Mouse (Mus musculus) erythroblast, embryonic 14.5 days (primary cell): ENCODE measurements around the gene Ptpa. TPM values are rescaled to one million over a fixed set of nuclear protein-coding genes. Genes with fewer than 3 reads are reported as not detected.

Experiments used
- H3K27me3 ChIP-seq: 2 replicates; pipeline ENCODE4 v1.6.1; 2012; ENCODE audit warnings: inconsistent platforms; ENCODE audit not compliant: control insufficient read depth
- H3K36me3 ChIP-seq: 2 replicates; pipeline ENCODE4 v1.6.1; 2012; ENCODE audit warnings: mild to moderate bottlenecking, inconsistent platforms; ENCODE audit not compliant: control insufficient read depth
- H3K4me1 ChIP-seq: 2 replicates; pipeline ENCODE4 v1.6.1; 2012; ENCODE audit warnings: inconsistent platforms; ENCODE audit not compliant: control insufficient read depth
- H3K4me3 ChIP-seq: replicated peaks from 2 replicates; pipeline ENCODE3; 2012; ENCODE audit warnings: moderate library complexity, mild to moderate bottlenecking, inconsistent platforms
- H3K9me3 ChIP-seq: 2 replicates; pipeline ENCODE4 v1.6.1; 2012; ENCODE audit warnings: low read length, inconsistent platforms, mixed read lengths; ENCODE audit not compliant: control insufficient read depth
- GATA1 ChIP-seq: IDR thresholded peaks from 2 replicates; pipeline ENCODE4 v1.6.1; 2012; ENCODE audit warnings: low read length, inconsistent platforms, mixed read lengths
- TAL1 ChIP-seq: IDR thresholded peaks from 3 replicates; pipeline ENCODE4 v1.6.1; 2012; ENCODE audit warnings: low read length, inconsistent platforms, mixed read lengths
- polyA plus RNA-seq: library from polyadenylated mRNA; stranded (reverse); fragments of >175 nt; gene quantifications from 2 replicates; pipeline ENCODE4 v1.2.3, GENCODE M21; 2012

Ptpa gene
- polyA plus RNA-seq, 1 experiment: 150 TPM

- H3K36me3 ChIP-seq: peaks cover 100% of the 10 kb centered on the region
- no peaks in the 10 kb centered on the region; the same call in 1 of the 2 replicates for H3K27me3 ChIP-seq
- H3K4me1 ChIP-seq: peaks cover 28% of the 10 kb centered on the region
- no peak for TF ChIP-seq TAL1
- no peak for TF ChIP-seq GATA1
- no peak overlapping the region for H3K4me3 ChIP-seq
- H3K9me3 ChIP-seq: no peaks in the 10 kb centered on the region
These were observed 25.1 kb downstream of the Ptpa start for GRCm38 (mm10) chr2:30440701-30441517.

GRCm38 (mm10) chr2:30441518-30442497 is 26.0 kb downstream of the Ptpa start:
- Histone ChIP-seq H3K9me3 (no peaks in the 10 kb centered on the region), H3K36me3 (peaks cover 100% of the 10 kb centered on the region), H3K4me1 (peaks cover 22% of the 10 kb centered on the region), H3K27me3 (no peaks in the 10 kb centered on the region; the same call in 1 of the 2 replicates), H3K4me3 (no peak overlapping the region)
- TF ChIP-seq GATA1 (no peak), TAL1 (no peak)

GRCm38 (mm10) chr2:30442498-30442890 is 26.7 kb downstream of the Ptpa start:
- H3K4me1 ChIP-seq: peaks cover 22% of the 10 kb centered on the region
- no peaks in the 10 kb centered on the region for H3K9me3 ChIP-seq
- peaks cover 100% of the 10 kb centered on the region for H3K36me3 ChIP-seq
- no peak overlapping the region for H3K4me3 ChIP-seq
- TF ChIP-seq TAL1 (no peak), GATA1 (no peak)
- H3K27me3 ChIP-seq: no peaks in the 10 kb centered on the region; the same call in 1 of the 2 replicates

GRCm38 (mm10) chr2:30443281-30443680 is 27.4 kb downstream of the Ptpa start:
- H3K4me3 ChIP-seq: no peak overlapping the region
- peaks cover under 1% of the 10 kb centered on the region; the same call in 1 of the 2 replicates for H3K9me3 ChIP-seq
- H3K36me3 ChIP-seq: peaks cover 100% of the 10 kb centered on the region
- H3K4me1 ChIP-seq: peaks cover 20% of the 10 kb centered on the region
- no peaks in the 10 kb centered on the region; the same call in 1 of the 2 replicates for H3K27me3 ChIP-seq
- no peak for TF ChIP-seq TAL1
- no peak for TF ChIP-seq GATA1

- no peak for TF ChIP-seq TAL1
- TF ChIP-seq GATA1: no peak
- Histone ChIP-seq H3K27me3 (no peaks in the 10 kb centered on the region), H3K36me3 (peaks cover 99% of the 10 kb centered on the region), H3K4me1 (peaks cover 19% of the 10 kb centered on the region), H3K9me3 (peaks cover 2% of the 10 kb centered on the region; the same call in 1 of the 2 replicates), H3K4me3 (no peak overlapping the region)
These were observed 28.2 kb downstream of the Ptpa start for GRCm38 (mm10) chr2:30444006-30444405.

GRCm38 (mm10) chr2:30444450-30444849 is 28.6 kb downstream of the Ptpa start:
- Histone ChIP-seq H3K36me3 (peaks cover 99% of the 10 kb centered on the region), H3K4me3 (no peak overlapping the region), H3K4me1 (peaks cover 19% of the 10 kb centered on the region)

GRCm38 (mm10) chr2:30445312-30445711 is 29.5 kb downstream of the Ptpa start:
- H3K9me3 ChIP-seq: peaks cover 12% of the 10 kb centered on the region
- TF ChIP-seq TAL1 (no peak), GATA1 (no peak)
- peaks cover 99% of the 10 kb centered on the region for H3K36me3 ChIP-seq
- H3K4me1 ChIP-seq: peaks cover 13% of the 10 kb centered on the region
- H3K4me3 ChIP-seq: no peak overlapping the region
- no peaks in the 10 kb centered on the region for H3K27me3 ChIP-seq

More at GRCm38 (mm10) chr2:30444450-30444849, 28.6 kb downstream of the Ptpa start:
- peaks cover 4% of the 10 kb centered on the region for H3K9me3 ChIP-seq
- TF ChIP-seq GATA1 (no peak), TAL1 (no peak)
- no peaks in the 10 kb centered on the region for H3K27me3 ChIP-seq

GRCm38 (mm10) chr2:30446891-30447826 is 31.3 kb downstream of the Ptpa start:
- H3K36me3 ChIP-seq: peaks cover 99% of the 10 kb centered on the region
- no peaks in the 10 kb centered on the region for H3K27me3 ChIP-seq
- H3K4me1 ChIP-seq: peaks cover 4% of the 10 kb centered on the region
- H3K4me3 ChIP-seq: no peak overlapping the region
- TF ChIP-seq TAL1 (no peak), GATA1 (no peak)
- peaks cover 14% of the 10 kb centered on the region for H3K9me3 ChIP-seq
